In genomic region chr14:30550232-30551070, GRCm38 (mm10) we compare ENCODE assay signal across 8 mouse cellular contexts. TPM values are rescaled to one million over a fixed set of nuclear protein-coding genes. Genes with fewer than 3 reads are reported as not detected.
DNase-seq lines count a peak whose midpoint lies in the region; ATAC-seq lines count a peak whose summit lies in the region.

No protein-coding gene starts in this region.

- peak overlapping the region; percentile 89 for H3K4me2 ChIP-seq in embryonic facial prominence, embryonic 12.5 days (replicated peaks)
- H3K4me2 ChIP-seq in neural tube, embryonic 11.5 days (ENCODE audit: low read depth), result peak overlapping the region; percentile 91

- peak; percentile 20 for DNase-seq in kidney, postnatal 10 days
- no peak for DNase-seq in kidney, postnatal 4 days
- DNase-seq in limb, embryonic 10.5 days (ENCODE audit: low spot score), result no peak
- no peak for DNase-seq in neural tube, embryonic 11.5 days (ENCODE audit: low spot score)
- no peak for DNase-seq in adrenal gland, postnatal 4 days (ENCODE audit: low spot score in 2 of 2)
- DNase-seq in adrenal gland, adult 2 months, result no peak
- DNase-seq in left cerebral cortex, postnatal 10 days (ENCODE audit: extremely low spot score in 1 of 2, low spot score in 2 of 2), result no peak

- 34% methylated on average over 8 of the region's 8 CpGs for WGBS in embryonic facial prominence, embryonic 12.5 days
- WGBS in limb, embryonic 10.5 days, result 40% methylated on average over 8 of the region's 8 CpGs
- WGBS in neural tube, embryonic 11.5 days, result 45% methylated on average over 8 of the region's 8 CpGs

- H3K27me3 ChIP-seq in embryonic facial prominence, embryonic 12.5 days, result no peaks in the 10 kb centered on the region
- no peaks in the 10 kb centered on the region for H3K27me3 ChIP-seq in limb, embryonic 10.5 days (ENCODE audit: low read depth, poor library complexity, severe bottlenecking)
- H3K27me3 ChIP-seq in neural tube, embryonic 11.5 days (ENCODE audit: control insufficient read depth, insufficient read depth, low read length), result no peaks in the 10 kb centered on the region

- intact Hi-C loops in left cerebral cortex, postnatal 10 days (cut with DNase I), result no loop called here

- no peak for ATAC-seq in embryonic facial prominence, embryonic 12.5 days (ENCODE audit: insufficient number of reproducible peaks, insufficient read depth, low FRiP score, low TSS enrichment)
- ATAC-seq in neural tube, embryonic 11.5 days (ENCODE audit: insufficient read depth, low FRiP score, low TSS enrichment), result no peak

- H3K9ac ChIP-seq in embryonic facial prominence, embryonic 12.5 days, result peak overlapping the region; percentile 90
- peak overlapping the region; percentile 90 for H3K9ac ChIP-seq in neural tube, embryonic 11.5 days (ENCODE audit: low read length)

- H3K36me3 ChIP-seq in embryonic facial prominence, embryonic 12.5 days, result 0 out of 2 replicates have a peak, but pooled peaks cover 6% of the 10 kb centered on the region
- H3K36me3 ChIP-seq in limb, embryonic 10.5 days, result peaks cover 37% of the 10 kb centered on the region
- no peaks in the 10 kb centered on the region; the same call in 1 of the 2 replicates for H3K36me3 ChIP-seq in neural tube, embryonic 11.5 days (ENCODE audit: control insufficient read depth, insufficient read depth, low read length)

- peak overlapping the region; percentile 68 for H3K4me3 ChIP-seq in embryonic facial prominence, embryonic 12.5 days
- peak overlapping the region; percentile 70 for H3K4me3 ChIP-seq in limb, embryonic 10.5 days
- peak overlapping the region; percentile 75 for H3K4me3 ChIP-seq in neural tube, embryonic 11.5 days (ENCODE audit: low read depth, low read length)

- peaks cover 29% of the 10 kb centered on the region for H3K4me1 ChIP-seq in embryonic facial prominence, embryonic 12.5 days
- peaks cover 36% of the 10 kb centered on the region for H3K4me1 ChIP-seq in limb, embryonic 10.5 days
- peaks cover 29% of the 10 kb centered on the region for H3K4me1 ChIP-seq in neural tube, embryonic 11.5 days (ENCODE audit: control insufficient read depth, insufficient read depth, low read length)

- 0 out of 2 replicates have a peak overlapping the region, but pooled peaks have one; percentile 92 for H3K27ac ChIP-seq in embryonic facial prominence, embryonic 12.5 days
- peak overlapping the region; percentile 96 for H3K27ac ChIP-seq in limb, embryonic 10.5 days
- H3K27ac ChIP-seq in neural tube, embryonic 11.5 days (ENCODE audit: low read depth, low read length), result no peak overlapping the region

- H3K9me3 ChIP-seq in embryonic facial prominence, embryonic 12.5 days, result no peaks in the 10 kb centered on the region
- no peaks in the 10 kb centered on the region for H3K9me3 ChIP-seq in limb, embryonic 10.5 days (replicated peaks)
- no peaks in the 10 kb centered on the region for H3K9me3 ChIP-seq in neural tube, embryonic 11.5 days (ENCODE audit: control insufficient read depth, low read length)

RNA-seq across cellular contexts. Expression of gene Tkt, which starts 2.3 kb away (rescaled TPM):
- polyA plus RNA-seq in embryonic facial prominence, embryonic 12.5 days (2016; fragmentation: Nextera tagmentation; extraction: Ambion mirVana), result 245 and 246 TPM in 2 replicates
- polyA plus RNA-seq in limb, embryonic 10.5 days (2016; fragmentation: Nextera tagmentation; extraction: Ambion mirVana), result 312 and 340 TPM in 2 replicates
- 128 and 158 TPM in 2 replicates for polyA plus RNA-seq in neural tube, embryonic 11.5 days (2014; fragmentation: Nextera tagmentation; extraction: Ambion mirVana)
- total RNA-seq in adrenal gland, postnatal 4 days (2021), result 100 to 1,000 TPM; 399 to 408 TPM
- 1,000 to 10,000 TPM in 1 of 2 experiments, 100 to 1,000 TPM in 1; 736 to 1,496 TPM for total RNA-seq in adrenal gland, adult 2 months (2021)
- polyA plus RNA-seq in adrenal gland, adult 2 months (2012; rRNA removed), result 1,206 and 1,589 TPM in 2 replicates
- total RNA-seq in left cerebral cortex, postnatal 10 days (2021), result 100 to 1,000 TPM; 231 TPM

RNA-seq across cellular contexts. Expression of gene Cacna1d, which starts 59.2 kb away (rescaled TPM):
- 3.0 and 4.3 TPM in 2 replicates for polyA plus RNA-seq in embryonic facial prominence, embryonic 12.5 days (2016; fragmentation: Nextera tagmentation; extraction: Ambion mirVana)
- polyA plus RNA-seq in limb, embryonic 10.5 days (2016; fragmentation: Nextera tagmentation; extraction: Ambion mirVana), result 0.73 and 1.2 TPM in 2 replicates
- 0.96 and 1.4 TPM in 2 replicates for polyA plus RNA-seq in neural tube, embryonic 11.5 days (2014; fragmentation: Nextera tagmentation; extraction: Ambion mirVana)
- total RNA-seq in adrenal gland, postnatal 4 days (2021), result 10 to 100 TPM; 32.7 to 32.9 TPM
- total RNA-seq in adrenal gland, adult 2 months (2021), result 10 to 100 TPM; 10.7 to 12.7 TPM
- 8.0 and 8.4 TPM in 2 replicates for polyA plus RNA-seq in adrenal gland, adult 2 months (2012; rRNA removed)
- total RNA-seq in left cerebral cortex, postnatal 10 days (2021), result 10 to 100 TPM; 54.4 to 61.1 TPM
